Mouse (Mus musculus) forebrain, embryonic 14.5 days (tissue): ENCODE data around the gene Ppp1r11. TPM values are rescaled to one million over a fixed set of nuclear protein-coding genes. Genes with fewer than 3 reads are reported as not detected.

Source experiments
- ATAC-seq: fragments of 200-750 bp; cut with Nextera tagmentation; 2 replicates; pipeline ENCODE4 v1.8.0; 2017; ENCODE audit warnings: mild to moderate bottlenecking, moderate library complexity
- DNase-seq: peaks from one replicate; pipeline ENCODE4 v3.0.0-alpha.2; 2015; ENCODE audit warnings: low spot score
- H3K27ac ChIP-seq: fragments of 300-500 bp; sonication (generic); 2 replicates; pipeline ENCODE4 v1.5.1; 2014; ENCODE audit warnings: low read depth, mild to moderate bottlenecking, control low read depth, low read length, moderate library complexity
- H3K27me3 ChIP-seq: fragments of 300-500 bp; sonication (generic); replicated peaks from 2 replicates; pipeline ENCODE4 v1.6.1; 2014; ENCODE audit warnings: low read length, control low read depth, mixed read lengths; ENCODE audit not compliant: control insufficient read depth, insufficient read depth
- H3K36me3 ChIP-seq: fragments of 300-500 bp; sonication (generic); 2 replicates; pipeline ENCODE4 v1.6.1; 2014; ENCODE audit warnings: low read length, control low read depth; ENCODE audit not compliant: control insufficient read depth, insufficient read depth
- H3K4me1 ChIP-seq: fragments of 300-500 bp; sonication (generic); 2 replicates; pipeline ENCODE4 v1.6.1; 2014; ENCODE audit warnings: antibody characterized with exemption, low read length, control low read depth; ENCODE audit not compliant: control insufficient read depth, insufficient read depth
- H3K4me2 ChIP-seq: fragments of 300-500 bp; sonication (generic); 2 replicates; pipeline ENCODE4 v1.6.1; 2014; ENCODE audit warnings: mild to moderate bottlenecking, control low read depth, low read length
- H3K4me3 ChIP-seq: fragments of 300-500 bp; sonication (generic); 2 replicates; pipeline ENCODE4 v1.5.1; 2014; ENCODE audit warnings: low read depth, low read length, control low read depth
- H3K9ac ChIP-seq: fragments of 300-500 bp; sonication (generic); 2 replicates; pipeline ENCODE4 v1.6.1; 2014; ENCODE audit warnings: mild to moderate bottlenecking, low read length, control low read depth, moderate library complexity
- H3K9me3 ChIP-seq: fragments of 300-500 bp; sonication (generic); replicated peaks from 2 replicates; pipeline ENCODE4 v1.6.1; 2016; ENCODE audit warnings: low read length, control low read depth, mixed read lengths; ENCODE audit not compliant: control insufficient read depth
- WGBS: fragments of 180-500 bp; shearing (Covaris S2); extraction: QIAGEN DNeasy Blood & Tissue Kit; methylation state at CpG from one replicate; pipeline ENCODE4 v1.1.7; 2014; 5-methylcytosine and 5-hydroxymethylcytosine counted together
- polyA plus RNA-seq: library from polyadenylated mRNA; unstranded; fragments of >200 nt; fragmentation: Nextera tagmentation; extraction: Ambion mirVana; gene quantifications from 2 replicates; pipeline ENCODE4 v1.2.1, GENCODE M21; 2014

Gene Ppp1r11
- polyA plus RNA-seq, 1 experiment from 2014 or later: 228 TPM

DNA sequence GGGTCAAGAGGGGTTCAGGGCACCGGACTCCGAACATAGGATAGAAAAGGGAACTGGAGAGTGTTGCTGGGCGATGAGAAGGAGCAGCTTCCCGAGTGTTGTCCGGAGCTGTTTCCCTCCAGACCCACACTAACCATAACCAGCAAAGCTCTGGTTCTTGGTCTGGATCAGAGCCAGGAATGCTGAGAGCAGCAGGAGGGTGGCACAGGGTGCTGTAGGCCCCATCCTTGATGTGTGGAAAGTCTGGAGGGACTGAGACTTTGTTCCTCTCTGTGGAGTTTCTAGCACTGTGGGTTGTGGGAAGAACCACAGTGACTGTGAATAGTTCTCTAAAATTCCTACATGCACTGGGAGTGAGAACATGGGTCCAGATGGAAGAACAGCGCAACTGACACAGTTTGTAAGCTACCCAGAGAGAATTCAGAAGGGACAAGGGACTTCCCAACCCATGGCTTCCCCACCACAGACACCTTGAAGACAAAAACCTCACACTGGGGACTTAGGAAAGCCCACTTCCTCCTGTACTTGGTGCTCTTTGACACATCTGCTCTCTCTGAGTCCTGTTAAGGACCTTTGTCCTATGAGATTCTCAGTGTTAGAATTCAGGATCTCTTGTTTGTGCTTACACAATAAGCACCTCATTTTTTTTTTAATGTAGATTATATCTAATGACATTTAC, 19.8 kb upstream of the Ppp1r11 start:
- Histone ChIP-seq H3K9me3 (no peaks in the 10 kb centered on the region), H3K4me2 (no peak overlapping the region), H3K4me1 (no peaks in the 10 kb centered on the region), H3K36me3 (no peaks in the 10 kb centered on the region), H3K9ac (no peak overlapping the region), H3K27ac (no peak overlapping the region), H3K4me3 (no peak overlapping the region), H3K27me3 (no peaks in the 10 kb centered on the region)
- WGBS: 93% methylated on average over 6 of the region's 6 CpGs
- ATAC-seq (no peak), DNase-seq (no peak)

DNA sequence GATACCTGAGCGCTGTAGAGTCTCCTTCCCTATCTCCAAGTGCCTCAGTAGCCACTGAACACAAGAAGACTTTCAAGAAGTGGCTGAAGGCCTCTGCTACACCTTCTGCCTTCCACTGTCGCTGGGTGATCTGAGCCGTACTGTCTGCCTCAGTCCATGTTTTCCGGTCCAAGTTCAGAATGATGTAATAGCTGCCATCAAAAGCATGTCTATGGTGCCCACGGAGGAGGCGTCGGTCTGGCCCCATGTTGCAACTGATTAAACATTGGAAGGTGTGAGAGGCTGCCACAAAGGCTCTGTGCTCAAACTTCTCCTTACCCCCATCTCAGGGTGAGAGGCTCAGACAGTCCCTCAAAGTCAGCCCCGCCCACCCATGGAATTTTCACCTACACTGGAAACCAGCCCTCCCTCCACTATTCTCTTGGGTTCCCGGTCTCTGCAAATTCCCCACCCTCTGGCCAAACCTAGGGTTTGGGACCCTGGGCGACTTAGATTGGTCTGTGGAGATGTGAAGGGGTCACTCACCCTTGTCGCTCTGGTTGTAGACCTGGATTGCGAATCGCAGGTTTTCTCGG, 18.9 kb upstream of the Ppp1r11 start:
- H3K9me3 ChIP-seq: no peaks in the 10 kb centered on the region
- DNase-seq: no peak
- H3K27ac ChIP-seq: no peak overlapping the region
- H3K4me3 ChIP-seq: no peak overlapping the region
- no peaks in the 10 kb centered on the region for H3K36me3 ChIP-seq
- no peaks in the 10 kb centered on the region for H3K27me3 ChIP-seq
- 89% methylated on average over 14 of the region's 14 CpGs for WGBS
- no peak overlapping the region for H3K9ac ChIP-seq
- no peak for ATAC-seq
- H3K4me2 ChIP-seq: no peak overlapping the region
- no peaks in the 10 kb centered on the region for H3K4me1 ChIP-seq

DNA sequence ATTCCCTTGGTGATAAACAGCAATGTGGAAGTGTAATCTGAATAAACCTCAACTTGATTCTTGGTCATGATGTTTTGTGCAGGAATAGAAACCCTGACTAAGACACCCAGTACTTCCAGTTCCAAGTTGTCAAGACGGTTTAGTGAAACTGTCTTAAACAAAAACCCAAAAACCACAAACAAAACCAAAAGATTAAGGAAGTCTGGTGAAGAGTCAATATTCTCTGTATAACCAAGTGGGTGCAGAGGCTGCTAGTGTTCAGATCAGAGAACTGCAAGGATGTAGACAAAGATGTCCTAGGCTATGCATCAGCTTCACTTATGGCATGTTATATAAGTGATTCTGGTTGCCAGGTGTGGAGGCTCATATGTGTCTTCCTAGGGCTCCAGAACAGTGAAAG, 15.3 kb upstream of the Ppp1r11 start:
- H3K27ac ChIP-seq: no peak overlapping the region
- H3K4me1 ChIP-seq: no peaks in the 10 kb centered on the region
- H3K4me2 ChIP-seq: no peak overlapping the region
- WGBS: 89% methylated on average over 1 of the region's 1 CpGs
- no peaks in the 10 kb centered on the region for H3K36me3 ChIP-seq
- DNase-seq (no peak), ATAC-seq (no peak)
- no peak overlapping the region for H3K9ac ChIP-seq
- no peaks in the 10 kb centered on the region for H3K27me3 ChIP-seq
- H3K9me3 ChIP-seq: no peaks in the 10 kb centered on the region
- no peak overlapping the region for H3K4me3 ChIP-seq

DNA sequence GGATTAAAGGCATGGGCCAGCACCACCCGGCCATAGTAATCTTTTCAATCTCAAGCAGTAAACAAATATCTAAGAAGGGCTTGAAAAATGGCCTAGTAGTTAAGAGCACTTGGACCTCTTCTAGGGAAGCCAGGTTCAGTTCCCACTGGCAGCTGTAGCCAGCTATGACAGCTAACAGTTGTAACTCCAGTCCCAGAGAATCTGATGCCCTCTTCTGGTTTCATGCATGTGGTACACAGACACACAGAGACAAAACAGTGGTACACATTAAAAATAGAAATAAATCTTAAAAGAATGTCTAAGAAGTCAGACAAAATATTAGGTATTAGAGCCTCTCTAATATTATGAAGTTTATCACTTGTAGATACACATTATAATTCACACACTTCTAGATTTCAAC, 9.6 kb upstream of the Ppp1r11 start:
- H3K27ac ChIP-seq: no peak overlapping the region
- H3K4me2 ChIP-seq: no peak overlapping the region
- H3K9me3 ChIP-seq: no peaks in the 10 kb centered on the region
- H3K27me3 ChIP-seq: no peaks in the 10 kb centered on the region
- DNase-seq (peak; percentile 13), ATAC-seq (no peak)
- peaks cover 7% of the 10 kb centered on the region for H3K36me3 ChIP-seq
- 69% methylated on average over 1 of the region's 1 CpGs for WGBS
- H3K4me3 ChIP-seq: no peak overlapping the region
- H3K4me1 ChIP-seq: peaks cover 9% of the 10 kb centered on the region
- H3K9ac ChIP-seq: no peak overlapping the region

DNA sequence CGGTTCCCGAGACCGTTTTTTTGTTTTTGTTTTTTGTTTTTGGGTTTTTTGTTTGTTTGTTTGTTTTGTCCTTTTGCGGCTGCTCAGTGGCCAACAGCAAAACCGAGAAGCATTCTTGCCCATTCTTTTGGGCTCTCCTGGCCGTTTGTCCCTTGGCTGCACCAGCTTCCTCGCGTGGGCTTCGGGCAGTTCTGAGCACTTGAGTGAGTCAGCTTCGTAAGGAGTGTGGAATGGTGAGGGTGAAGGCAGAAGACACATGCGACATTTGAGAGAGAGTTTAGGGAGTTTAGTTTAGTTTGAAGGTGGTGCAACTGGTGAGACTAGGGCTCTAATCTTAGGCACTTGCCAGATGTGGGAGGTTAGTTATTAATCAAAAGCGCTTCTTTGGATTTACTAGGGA, 7.3 kb upstream of the Ppp1r11 start:
- H3K9ac ChIP-seq: peak overlapping the region; percentile 83
- peak overlapping the region; percentile 63 for H3K4me2 ChIP-seq
- H3K9me3 ChIP-seq: no peaks in the 10 kb centered on the region
- 11% methylated on average over 12 of the region's 12 CpGs for WGBS
- ATAC-seq (peak; percentile 19; the same call in 1 of the 2 replicates), DNase-seq (no peak)
- H3K4me3 ChIP-seq: peak overlapping the region; percentile 65
- H3K27ac ChIP-seq: no peak overlapping the region
- peaks cover 9% of the 10 kb centered on the region for H3K4me1 ChIP-seq
- peaks cover 18% of the 10 kb centered on the region for H3K36me3 ChIP-seq
- H3K27me3 ChIP-seq: no peaks in the 10 kb centered on the region

DNA sequence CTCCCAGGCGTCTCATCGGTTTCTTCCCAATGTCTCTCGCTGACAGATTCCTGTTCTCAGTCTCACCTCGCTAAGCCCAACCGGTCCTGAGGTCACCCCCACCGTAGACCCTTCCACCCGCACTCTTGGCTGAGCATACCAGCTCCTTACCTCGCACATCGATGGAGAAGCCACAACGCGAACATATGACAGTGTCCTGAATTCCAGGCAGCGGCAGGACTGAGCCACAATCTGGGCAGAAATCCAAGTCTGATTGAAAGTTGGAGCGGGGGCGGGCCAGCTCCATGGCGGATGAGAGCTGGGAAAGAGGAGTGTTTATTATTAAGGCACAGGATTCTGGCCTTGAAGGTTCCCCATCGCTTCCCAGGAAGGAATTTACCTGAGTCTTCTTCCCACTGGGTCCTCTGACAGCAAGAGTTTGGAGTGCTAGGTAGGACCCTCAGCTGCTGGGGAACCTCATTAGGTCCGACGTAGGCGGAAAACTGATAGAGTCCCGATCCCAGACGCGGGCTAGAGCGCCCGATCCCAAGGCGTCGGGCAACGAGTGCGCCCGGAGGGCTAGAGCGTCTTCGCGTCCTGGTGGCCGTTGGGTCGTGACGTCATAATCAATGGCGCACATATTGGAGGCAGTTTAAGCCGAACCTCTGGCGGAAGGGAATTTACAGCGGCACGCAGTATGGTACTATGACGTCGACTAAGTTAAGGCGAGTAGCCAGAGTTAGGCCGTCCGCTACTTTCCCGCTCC, 6.6 kb upstream of the Ppp1r11 start, which contains the start of the genes Znrd1 and Znrd1as:
Gene Znrd1 (minus strand): TSS at position 561 of the 745 bp plus-strand sequence.
Gene Znrd1as (plus strand): TSS at position 594 of the 745 bp plus-strand sequence.
- Histone ChIP-seq H3K4me2 (peak within 1 kb of the TSS; percentile 75), H3K4me1 (peaks cover 9% of the 10 kb centered on the region), H3K27ac (peak within 1 kb of the TSS; percentile 68), H3K4me3 (peak within 1 kb of the TSS; percentile 65), H3K36me3 (peaks cover 18% of the 10 kb centered on the region), H3K9me3 (no peaks in the 10 kb centered on the region), H3K27me3 (no peaks in the 10 kb centered on the region), H3K9ac (peak within 1 kb of the TSS; percentile 83)
- ATAC-seq (peak; percentile 98), DNase-seq (peak; percentile 99)
- under 1% methylated on average over 46 of the region's 46 CpGs for WGBS

DNA sequence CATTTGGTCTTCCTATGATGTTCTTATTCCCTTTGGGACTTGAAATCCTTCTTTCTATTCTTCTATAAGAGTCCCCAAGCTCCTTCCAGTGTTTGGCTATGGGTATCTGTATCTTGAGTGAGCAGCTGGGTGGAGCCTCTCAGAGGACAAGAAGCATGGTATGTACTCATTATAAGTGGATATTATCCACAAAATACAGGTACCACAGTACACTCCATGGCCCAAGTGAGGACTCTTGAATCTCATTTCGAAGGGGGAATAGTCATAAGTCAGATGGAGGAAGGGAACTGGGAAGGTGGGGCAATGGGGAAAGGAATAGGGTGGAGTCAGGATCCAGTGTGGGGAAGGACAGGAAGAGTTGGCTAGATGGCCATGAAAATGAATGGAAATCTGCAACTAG, 1.5 kb upstream of the Ppp1r11 start:
- no peak overlapping the region for H3K4me3 ChIP-seq
- DNase-seq: no peak
- WGBS: 86% methylated on average over 1 of the region's 1 CpGs
- no peaks in the 10 kb centered on the region for H3K9me3 ChIP-seq
- H3K27ac ChIP-seq: no peak overlapping the region
- no peaks in the 10 kb centered on the region for H3K27me3 ChIP-seq
- no peak overlapping the region for H3K4me2 ChIP-seq
- H3K36me3 ChIP-seq: peaks cover 34% of the 10 kb centered on the region
- H3K4me1 ChIP-seq: peaks cover 14% of the 10 kb centered on the region
- no peak for ATAC-seq
- H3K9ac ChIP-seq: no peak overlapping the region

DNA sequence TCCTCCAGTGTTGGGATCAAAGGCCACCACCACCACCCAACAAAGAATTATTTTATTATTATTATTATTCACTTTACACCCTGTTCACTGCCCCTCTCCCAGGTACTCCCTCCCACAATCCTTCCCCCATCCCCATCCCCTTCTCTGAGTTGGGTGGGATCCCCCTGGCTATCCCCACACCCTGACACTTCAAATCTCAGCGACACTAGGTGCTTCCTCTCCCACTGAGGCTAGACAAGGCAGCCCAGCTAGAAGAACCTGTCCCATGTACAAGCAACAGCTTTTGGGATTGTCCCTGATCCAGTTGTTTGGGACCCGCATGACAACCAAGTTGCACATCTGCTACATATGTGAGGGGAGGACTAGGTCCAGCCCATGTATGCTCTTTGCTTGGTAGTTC, 1.1 kb upstream of the Ppp1r11 start:
- H3K4me3 ChIP-seq: no peak overlapping the region
- H3K9ac ChIP-seq: no peak overlapping the region
- peaks cover 34% of the 10 kb centered on the region for H3K36me3 ChIP-seq
- no peak overlapping the region for H3K27ac ChIP-seq
- H3K4me1 ChIP-seq: peaks cover 12% of the 10 kb centered on the region
- no peak for ATAC-seq
- H3K4me2 ChIP-seq: no peak overlapping the region
- H3K9me3 ChIP-seq: no peaks in the 10 kb centered on the region
- WGBS: 89% methylated on average over 2 of the region's 2 CpGs
- H3K27me3 ChIP-seq: no peaks in the 10 kb centered on the region
- DNase-seq: no peak

DNA sequence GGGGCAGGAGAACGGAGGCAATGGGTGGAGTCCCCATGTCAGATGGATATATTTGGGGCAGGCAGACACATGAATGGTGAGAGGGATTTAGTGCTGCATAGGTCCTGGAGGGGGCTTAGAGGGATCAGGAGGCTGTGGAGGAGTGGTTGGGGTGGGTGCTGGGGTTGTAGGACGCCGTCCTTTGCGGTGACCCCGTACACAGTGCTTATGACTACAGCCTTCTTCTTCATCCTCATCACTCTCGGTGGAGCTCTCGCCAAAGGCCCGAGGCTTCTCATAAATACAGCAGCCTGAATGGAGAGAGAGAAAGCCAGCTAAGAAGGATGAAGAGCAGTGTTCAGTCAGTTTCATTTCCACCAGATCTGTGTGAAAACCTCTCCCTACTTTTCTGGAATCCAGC, 2.3 kb downstream of the Ppp1r11 start:
- no peak for ATAC-seq
- H3K4me2 ChIP-seq: no peak overlapping the region
- no peak for DNase-seq
- no peak overlapping the region for H3K9ac ChIP-seq
- H3K27ac ChIP-seq: no peak overlapping the region
- peaks cover 5% of the 10 kb centered on the region; the same call in 1 of the 2 replicates for H3K27me3 ChIP-seq
- no peaks in the 10 kb centered on the region for H3K9me3 ChIP-seq
- H3K4me1 ChIP-seq: peaks cover 14% of the 10 kb centered on the region
- WGBS: 94% methylated on average over 8 of the region's 8 CpGs
- H3K4me3 ChIP-seq: no peak overlapping the region
- peaks cover 16% of the 10 kb centered on the region for H3K36me3 ChIP-seq
